Mouse (Mus musculus) cerebral cortex, adult 2 months (tissue): Measurements from ENCODE around the gene Slc25a12.

Experiments used
- WGBS: fragments of 180-500 bp; shearing (Covaris S2); methylation state at CpG from one replicate; pipeline ENCODE4 v1.1.7; 2018; 5-methylcytosine and 5-hydroxymethylcytosine counted together

Gene Slc25a12

DNA sequence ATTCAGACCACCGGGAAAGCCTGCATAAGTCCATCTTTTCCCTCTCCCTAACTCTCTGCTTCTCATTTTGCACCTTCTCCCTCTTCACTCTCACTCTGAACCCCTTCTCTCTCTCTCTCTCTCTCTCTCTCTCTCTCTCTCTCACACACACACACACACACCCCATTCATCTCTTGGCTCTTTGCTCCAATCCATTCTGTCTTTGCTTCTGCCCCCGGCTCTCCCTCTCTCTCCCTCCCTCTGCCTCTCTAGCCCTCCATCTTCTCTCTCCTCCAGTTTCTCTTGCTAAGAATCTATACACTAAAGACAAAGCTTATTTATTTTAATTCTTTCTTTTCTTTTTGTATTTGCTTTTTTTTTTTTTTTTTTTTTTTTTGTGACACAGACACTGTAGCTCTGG lies 57.8 kb downstream of the Slc25a12 start:
- WGBS, result 40% methylated on average over 2 of the region's 2 CpGs

- WGBS, result 47% methylated on average over 3 of the region's 3 CpGs
These were observed 62.7 kb downstream of the Slc25a12 start for GRCm38 (mm10) chr2:71304821-71305220.

- 55% methylated on average over 3 of the region's 3 CpGs for WGBS
These were observed 65.3 kb downstream of the Slc25a12 start for GRCm38 (mm10) chr2:71302156-71302663.

- 64% methylated on average over 1 of the region's 1 CpGs for WGBS
These were observed 68.8 kb downstream of the Slc25a12 start for GRCm38 (mm10) chr2:71298729-71299128.

DNA sequence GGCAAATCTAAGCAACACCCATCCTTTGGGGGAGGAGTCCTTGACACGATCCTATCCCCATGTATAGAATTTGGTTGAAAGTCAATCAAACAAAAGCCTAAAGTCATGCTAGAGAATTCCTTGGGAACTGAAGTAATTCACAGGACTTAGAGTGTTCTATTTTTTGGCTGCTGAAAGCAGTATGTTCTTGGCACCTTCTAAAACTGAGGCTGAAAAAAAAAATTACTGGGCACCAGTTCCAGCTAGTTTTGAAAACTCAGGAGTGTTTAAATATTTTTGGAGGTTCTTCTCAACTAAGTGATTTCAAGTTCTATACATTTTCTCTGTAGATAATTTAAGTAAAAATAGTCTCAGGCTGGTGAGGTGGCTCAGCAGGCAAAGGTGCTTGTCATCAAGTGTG lies 70.0 kb downstream of the Slc25a12 start:
- 40% methylated on average over 1 of the region's 1 CpGs for WGBS

DNA sequence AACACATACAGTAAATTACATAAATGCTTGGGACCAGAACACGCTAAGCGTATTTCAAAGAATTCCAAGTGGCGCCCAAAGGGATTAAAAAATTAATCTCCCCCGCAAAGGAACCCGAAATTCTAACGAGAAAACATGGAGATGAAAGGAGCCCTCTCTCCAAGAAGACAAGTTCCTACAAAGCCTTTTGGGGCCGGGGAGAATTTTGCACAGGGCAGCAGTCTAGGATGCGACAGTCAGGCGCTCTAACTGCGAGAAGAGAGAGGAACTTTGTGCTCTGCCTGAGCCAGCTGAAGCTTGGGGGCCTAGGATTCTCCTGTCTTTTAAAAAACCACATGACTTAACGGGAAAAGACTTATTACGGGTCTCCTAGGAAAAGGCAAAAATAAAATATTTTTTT lies 71.7 kb downstream of the Slc25a12 start:
- 83% methylated on average over 12 of the region's 12 CpGs for WGBS

- 41% methylated on average over 7 of the region's 7 CpGs for WGBS
These were observed 73.1 kb downstream of the Slc25a12 start for GRCm38 (mm10) chr2:71294489-71294888.

DNA sequence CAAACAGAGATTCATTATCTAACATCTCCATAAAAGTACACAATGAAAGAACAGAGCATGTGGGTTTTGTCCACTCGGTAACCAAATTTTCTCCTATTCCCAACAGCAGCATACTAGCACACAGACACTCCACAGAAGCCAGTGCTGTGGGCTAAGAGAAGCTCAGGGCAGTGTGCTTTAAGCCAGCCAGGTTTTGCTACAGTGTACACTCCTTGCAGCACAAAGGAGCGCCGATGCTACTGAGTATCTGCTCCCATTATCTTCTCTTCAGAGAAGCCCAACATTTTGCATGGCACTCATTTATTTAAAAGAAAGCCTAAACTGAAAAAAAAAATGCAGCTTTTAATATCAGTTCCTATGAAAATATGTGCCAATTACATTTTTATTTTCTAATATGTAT lies 73.6 kb downstream of the Slc25a12 start:
- WGBS, result 61% methylated on average over 3 of the region's 3 CpGs

GRCm38 (mm10) chr2:71291566-71291965 lies 76.0 kb downstream of the Slc25a12 start:
- WGBS, result 69% methylated on average over 5 of the region's 5 CpGs

- WGBS, result 49% methylated on average over 6 of the region's 6 CpGs
These were observed 77.3 kb downstream of the Slc25a12 start for GRCm38 (mm10) chr2:71290107-71290775.

DNA sequence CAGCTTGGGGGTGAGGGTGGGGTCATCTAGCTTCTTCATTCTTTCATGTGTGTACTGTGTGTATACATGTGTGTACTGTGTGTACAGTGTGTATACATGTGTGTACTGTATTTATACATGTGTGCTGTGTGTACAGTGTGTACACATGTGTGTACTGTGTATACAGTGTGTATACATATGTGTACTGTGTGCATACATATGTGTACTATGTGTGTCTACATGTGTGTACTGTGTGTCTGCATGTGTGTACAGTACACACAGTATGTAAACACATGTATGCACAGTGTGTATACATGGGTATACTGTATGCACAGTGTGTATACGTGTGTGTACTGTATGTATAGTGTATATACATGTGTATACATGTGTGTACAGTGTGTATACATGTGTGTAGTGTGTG lies 85.6 kb downstream of the Slc25a12 start:
- 100% methylated on average over 1 of the region's 1 CpGs for WGBS

GRCm38 (mm10) chr2:71278791-71279775 lies 88.5 kb downstream of the Slc25a12 start:
- 52% methylated on average over 23 of the region's 23 CpGs for WGBS

DNA sequence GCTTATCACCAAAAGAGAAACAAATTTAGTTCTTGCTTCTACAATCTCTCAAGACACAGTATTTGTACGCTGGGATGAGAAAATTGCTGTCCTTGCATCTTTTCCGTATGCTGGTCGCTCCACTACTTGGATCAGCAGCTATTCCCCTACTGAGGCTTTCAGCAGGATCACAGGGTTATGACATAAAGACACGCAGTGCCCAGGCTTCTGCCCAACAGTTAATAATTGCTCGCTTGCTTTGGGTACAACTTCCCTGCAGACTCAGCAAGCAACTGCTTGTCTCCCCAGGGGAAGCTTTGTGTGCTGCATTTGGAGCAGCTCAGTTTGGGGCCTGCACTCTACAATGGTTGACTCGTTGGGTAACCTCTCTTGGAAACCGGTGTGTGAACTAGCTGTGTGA lies 91.8 kb downstream of the Slc25a12 start:
- WGBS, result 80% methylated on average over 7 of the region's 7 CpGs

DNA sequence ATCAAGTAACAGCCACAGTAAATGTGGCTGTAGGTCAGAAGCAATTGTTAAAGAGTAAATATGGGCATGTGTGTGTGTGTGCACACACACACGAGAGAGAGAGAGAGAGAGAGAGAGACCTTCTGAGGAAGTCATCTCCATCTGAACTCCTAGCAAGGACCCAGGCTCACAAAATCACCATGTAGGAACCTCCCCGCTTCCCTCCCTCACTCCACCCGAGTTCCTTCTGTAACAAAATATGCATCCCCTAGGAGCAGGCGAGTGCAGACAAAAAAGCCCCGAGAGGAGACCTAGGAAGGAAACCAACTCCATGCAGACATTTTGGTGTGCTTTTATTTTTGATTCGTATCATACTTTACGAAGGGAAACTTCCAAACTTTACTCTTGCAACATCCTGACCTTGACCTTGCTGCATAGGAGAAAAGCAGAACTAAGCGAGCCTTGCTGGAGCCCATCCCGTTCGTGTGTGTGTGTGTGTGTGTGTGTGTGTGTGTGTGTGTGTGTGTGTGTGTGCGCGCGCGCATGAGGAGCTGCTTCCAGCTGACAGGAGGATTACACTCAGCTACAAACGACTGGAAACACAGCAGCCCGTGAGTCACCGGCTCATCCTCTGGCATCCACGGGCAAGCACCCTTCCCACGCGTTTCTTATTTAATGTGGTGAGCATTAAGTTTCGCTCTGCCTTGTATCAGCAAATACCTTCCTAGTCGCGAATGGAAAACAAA lies 93.4 kb downstream of the Slc25a12 start:
- WGBS, result 49% methylated on average over 23 of the region's 23 CpGs

DNA sequence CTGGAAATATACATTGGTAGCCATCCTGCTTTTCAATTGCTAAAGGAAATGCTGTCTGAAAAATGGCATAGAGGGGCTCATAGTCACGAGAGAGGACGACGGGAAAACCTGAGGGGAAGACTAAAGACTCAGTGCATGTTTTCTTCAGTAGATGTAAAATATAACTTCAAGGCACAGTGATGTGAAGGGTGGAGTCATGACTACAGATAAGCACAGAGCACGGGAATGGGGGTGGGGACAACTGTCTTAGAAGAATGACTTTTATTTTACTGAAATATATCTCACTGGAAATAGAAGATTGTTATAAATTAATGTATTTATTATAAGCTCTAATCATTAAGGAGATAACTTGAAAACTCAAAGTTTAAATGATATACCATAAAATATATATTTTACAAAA lies 97.5 kb downstream of the Slc25a12 start:
- 61% methylated on average over 4 of the region's 4 CpGs for WGBS

GRCm38 (mm10) chr2:71269332-71269731 lies 98.2 kb downstream of the Slc25a12 start:
- 78% methylated on average over 1 of the region's 1 CpGs for WGBS

- 95% methylated on average over 8 of the region's 8 CpGs for WGBS
These were observed 98.9 kb downstream of the Slc25a12 start for GRCm38 (mm10) chr2:71268691-71269090.

DNA sequence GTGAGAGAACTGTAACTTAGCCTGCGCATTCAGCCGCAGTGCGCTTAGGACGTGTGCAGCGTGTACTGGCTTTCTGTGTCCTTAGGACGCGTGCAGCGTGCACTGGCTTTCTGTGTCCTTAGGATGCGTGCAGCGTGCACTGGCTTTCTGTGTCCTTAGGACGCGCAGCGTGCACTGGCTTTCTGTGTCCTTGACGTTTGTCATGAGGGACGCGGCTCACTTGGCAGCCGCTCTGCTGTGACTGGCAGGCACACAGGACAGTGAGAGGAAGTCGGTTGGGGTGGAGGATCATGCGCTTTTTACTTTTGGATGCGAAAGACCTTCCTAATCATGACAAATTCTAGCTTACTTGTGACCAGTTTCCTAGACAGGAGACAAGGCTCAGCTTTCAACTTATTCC lies 103.0 kb downstream of the Slc25a12 start:
- 89% methylated on average over 20 of the region's 20 CpGs for WGBS

DNA sequence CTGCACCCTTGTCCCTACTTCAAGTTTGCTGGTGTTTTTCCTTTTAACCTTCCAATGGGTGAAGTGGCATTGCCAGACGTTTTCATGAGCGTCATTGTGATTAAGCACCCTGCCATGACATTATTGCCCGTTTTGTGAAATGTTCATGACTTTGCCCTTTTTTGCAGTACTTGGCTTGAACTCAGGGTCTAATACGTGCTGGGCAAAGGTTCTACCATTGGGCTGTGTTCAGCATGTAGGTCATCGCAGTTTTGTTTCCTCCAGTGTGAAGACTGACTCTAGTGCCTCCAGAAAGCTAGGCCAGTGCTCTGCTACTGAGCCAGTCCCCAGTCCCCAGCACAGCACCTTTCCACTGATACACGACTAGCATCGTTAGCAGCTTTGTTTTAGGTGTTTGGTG lies 111.0 kb downstream of the Slc25a12 start:
- WGBS, result 78% methylated on average over 7 of the region's 7 CpGs

DNA sequence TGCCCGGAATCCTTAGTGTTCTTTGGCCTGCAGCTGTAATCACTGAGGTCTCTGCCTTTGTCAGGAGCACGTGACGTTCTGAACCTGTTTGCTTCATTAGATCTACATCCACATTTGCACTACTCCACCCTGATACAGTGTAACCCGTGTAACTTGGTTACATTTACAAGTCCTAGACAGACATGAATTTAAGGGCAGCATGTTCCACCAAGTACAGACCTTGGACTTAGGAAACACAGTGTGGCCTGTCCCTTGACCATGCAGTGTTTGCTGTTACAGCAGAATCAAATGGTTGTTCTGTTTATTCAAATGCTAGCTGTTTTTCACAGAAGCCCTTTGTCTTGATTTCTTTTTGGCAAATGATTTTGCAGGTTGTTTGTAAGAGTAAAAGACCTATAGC lies 112.7 kb downstream of the Slc25a12 start:
- WGBS, result 62% methylated on average over 4 of the region's 4 CpGs

GRCm38 (mm10) chr2:71250841-71251240 lies 116.7 kb downstream of the Slc25a12 start:
- WGBS, result 61% methylated on average over 5 of the region's 5 CpGs

GRCm38 (mm10) chr2:71248071-71248470 lies 119.5 kb downstream of the Slc25a12 start:
- 58% methylated on average over 3 of the region's 3 CpGs for WGBS
